Mouse (Mus musculus): ENCODE data around the gene Syt8. TPM values are rescaled to one million over a fixed set of nuclear protein-coding genes. Genes with fewer than 3 reads are reported as not detected.
A peak's percentile ranks its signal among the peaks of the same experiment; 100 is the strongest.

Gene Syt8
- total RNA-seq, 2 experiments from 2014 or later, result not detected

GRCm38 (mm10) chr7:142482256-142482609 is 47.6 kb downstream of the Syt8 start:
- intact Hi-C loops (cut with DNase I), result no loop called here
- TF ChIP-seq CTCF (IDR thresholded peaks at IDR 0.05), result no peak
- DNase-seq, result peak; percentile 59
- Histone ChIP-seq H3K27ac (peak overlapping the region; percentile 98), H3K4me3 (peak overlapping the region; percentile 73)

GRCm38 (mm10) chr7:142483136-142483535 is 48.5 kb downstream of the Syt8 start:
- TF ChIP-seq CTCF (IDR thresholded peaks at IDR 0.05), result no peak
- DNase-seq, result peak; percentile 76
- Histone ChIP-seq H3K4me3 (peak overlapping the region; percentile 73), H3K27ac (peak overlapping the region; percentile 98)
- intact Hi-C loops (cut with DNase I), result no loop called here

GRCm38 (mm10) chr7:142484780-142485179 is 50.1 kb downstream of the Syt8 start:
- Histone ChIP-seq H3K27ac (peak overlapping the region; percentile 98), H3K4me3 (peak overlapping the region; percentile 38; the same call in 1 of the 2 replicates)
- DNase-seq, result peak; percentile 88
- intact Hi-C loops (cut with DNase I), result loop anchor here (5.0 kb wide), 1 partner anchor 98 kb away; no protein-coding TSS in a partner anchor
- no peak for TF ChIP-seq CTCF (IDR thresholded peaks at IDR 0.05)

- intact Hi-C loops (cut with DNase I), result loop anchor here (5.0 kb wide), 1 partner anchor 96 kb away; no protein-coding TSS in a partner anchor
- peak; percentile 68 for DNase-seq
- H3K4me3 ChIP-seq, result peak overlapping the region; percentile 4
- TF ChIP-seq CTCF (IDR thresholded peaks at IDR 0.05), result no peak
- peak overlapping the region; percentile 98 for H3K27ac ChIP-seq
Observed at GRCm38 (mm10) chr7:142486751-142487162, 52.1 kb downstream of the Syt8 start.

GRCm38 (mm10) chr7:142487341-142487859 is 52.8 kb downstream of the Syt8 start:
- intact Hi-C loops (cut with DNase I), result loop anchor here (5.0 kb wide), 1 partner anchor 95 kb away; no protein-coding TSS in a partner anchor
- H3K4me3 ChIP-seq, result peak overlapping the region; percentile 58
- peak; percentile 73 for TF ChIP-seq CTCF (IDR thresholded peaks at IDR 0.05)
- H3K27ac ChIP-seq, result peak overlapping the region; percentile 98
- peak; percentile 79 for DNase-seq

- intact Hi-C loops (cut with DNase I), result loop anchor here (5.0 kb wide), 1 partner anchor 94 kb away; no protein-coding TSS in a partner anchor
- peak overlapping the region; percentile 98 for H3K27ac ChIP-seq
Observed at GRCm38 (mm10) chr7:142488053-142488452, 53.4 kb downstream of the Syt8 start.

More at GRCm38 (mm10) chr7:142488053-142488452, 53.4 kb downstream of the Syt8 start:
- peak overlapping the region; percentile 58; the same call in 1 of the 2 replicates for H3K4me3 ChIP-seq
- no peak for TF ChIP-seq CTCF (IDR thresholded peaks at IDR 0.05)
- no peak for DNase-seq

Other genes starting within 250 kb of the Syt8 start
- not detected for gene Gm10153, start 244.5 kb upstream of the Syt8 start, total RNA-seq (2021)
- gene Krtap5-3, start 233.5 kb upstream of the Syt8 start, total RNA-seq (2021), result not detected
- gene Gm7579, start 223.0 kb upstream of the Syt8 start, total RNA-seq (2021), result not detected
- gene Krtap5-5, start 204.9 kb upstream of the Syt8 start, total RNA-seq (2021), result not detected
- gene Gm40460, start 193.8 kb upstream of the Syt8 start, total RNA-seq (2021), result not detected
- gene Gm2431, start 176.5 kb upstream of the Syt8 start, total RNA-seq (2021), result not detected
- not detected for gene Gm4559, start 160.5 kb upstream of the Syt8 start, total RNA-seq (2021)
- gene Krtap5-1, start 137.7 kb upstream of the Syt8 start, total RNA-seq (2021), result not detected
- gene Krtap5-4, start 131.3 kb upstream of the Syt8 start, total RNA-seq (2021), result not detected
- 1 to 10 TPM; 3.0 to 4.1 TPM for gene Ifitm10, start 61.1 kb upstream of the Syt8 start, total RNA-seq (2021)
- gene Gm49369, start 52.2 kb upstream of the Syt8 start, total RNA-seq (2021), result 1 to 10 TPM; 1.5 to 1.8 TPM
- 100 to 1,000 TPM; 411 to 467 TPM for gene Ctsd, start 46.8 kb upstream of the Syt8 start, total RNA-seq (2021)
- gene Tnni2, start 7.0 kb downstream of the Syt8 start, total RNA-seq (2021), result over 10,000 TPM; 15,929 to 19,962 TPM
- 10 to 100 TPM; 25.8 to 47.3 TPM for gene Lsp1, start 26.0 kb downstream of the Syt8 start, total RNA-seq (2021)
- gene Tnnt3, start 64.0 kb downstream of the Syt8 start, total RNA-seq (2021), result over 10,000 TPM; 28,899 to 38,022 TPM
- gene Mrpl23, start 97.8 kb downstream of the Syt8 start, total RNA-seq (2021), result 1 to 10 TPM in 1 of 2 experiments, under 1 TPM in 1; 0.89 to 1.4 TPM
- gene Igf2, start 232.0 kb downstream of the Syt8 start, total RNA-seq (2021), result 10 to 100 TPM; 26.1 to 32.7 TPM
- gene Gm49394, start 235.1 kb downstream of the Syt8 start, total RNA-seq (2021), result not detected